Mouse (Mus musculus): ENCODE data around the gene Fam187b. TPM values are rescaled to one million over a fixed set of nuclear protein-coding genes. Genes with fewer than 3 reads are reported as not detected.

The Fam187b gene
- polyA plus RNA-seq, 2 experiments, result 1.5 to 2.6 TPM

DNA sequence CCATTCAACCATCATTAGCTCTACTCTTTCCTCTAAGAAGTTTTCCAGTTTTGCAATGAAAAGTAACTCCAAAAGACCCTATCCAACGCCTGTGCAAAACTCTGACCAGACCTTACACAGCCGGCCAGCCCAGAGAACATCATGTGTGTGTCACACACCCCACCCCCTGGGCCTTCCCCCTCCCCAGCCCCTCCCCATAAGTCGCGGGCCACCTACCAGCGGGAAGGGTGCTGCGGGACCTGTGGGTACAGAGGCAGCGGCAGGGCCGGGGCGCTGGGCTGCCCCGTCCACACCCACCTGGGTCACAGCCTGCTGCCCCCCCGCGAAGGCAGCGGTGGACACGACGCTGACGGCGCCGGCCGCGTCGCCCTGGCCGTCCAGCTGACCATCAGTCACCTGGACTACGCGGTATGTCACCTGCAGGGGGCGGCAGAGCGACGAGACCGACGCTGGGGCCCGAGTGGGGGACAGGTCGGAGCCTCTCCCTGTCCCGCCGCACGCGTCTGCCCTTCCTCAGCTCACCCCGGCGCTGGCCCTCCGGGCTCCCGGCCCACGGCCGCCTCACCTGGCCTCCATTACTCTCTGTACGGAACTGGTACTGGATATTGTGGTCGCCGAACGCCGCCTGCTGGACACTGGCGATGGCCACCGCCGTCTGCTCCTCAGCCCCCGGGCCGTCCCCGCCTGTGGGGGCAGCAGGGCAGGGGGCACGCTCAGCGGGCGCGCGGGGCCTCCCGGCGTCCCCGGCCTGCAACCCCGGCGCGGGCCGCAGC lies 17.8 kb upstream of the Fam187b start:
- Histone ChIP-seq H3K27ac (peak overlapping the region; percentile 81), H3K4me3 (ENCODE audit: insufficient read depth in 1 of 2, low read depth in 2 of 2, low read length in 2 of 2) (peak overlapping the region; percentile 61 to 80), H3K36me3 (replicated peaks; ENCODE audit: control insufficient read depth, insufficient read depth, low read depth) (peaks cover 34% of the 10 kb centered on the region), H3K4me2 (ENCODE audit: low read depth) (peak overlapping the region; percentile 85), H3K27me3 (ENCODE audit: control insufficient read depth, insufficient read depth, low read length) (no peaks in the 10 kb centered on the region), H3K9ac (replicated peaks) (peak overlapping the region; percentile 76), H3K4me1 (replicated peaks; ENCODE audit: control insufficient read depth in 2 of 2, insufficient read depth in 2 of 2, low read length in 1 of 2) (peaks cover 7 to 19% of the 10 kb centered on the region in 2 experiments), H3K9me3 (ENCODE audit: control insufficient read depth, low read length) (no peaks in the 10 kb centered on the region)
- peak; percentile 64 for ATAC-seq (ENCODE audit: insufficient read depth)
- DNase-seq (ENCODE audit: low read depth in 3 of 3, low spot score in 3 of 3), result peak; percentile 63 to 75 (median 69)
- TF ChIP-seq EP300 (IDR thresholded peaks at IDR 0.05; ENCODE audit: low read depth) (no peak), CTCF (IDR thresholded peaks at IDR 0.05; ENCODE audit: low read depth) (peak; percentile 88)
- WGBS (ENCODE audit: insufficient replicate concordance), result under 1% methylated on average over 58 of the region's 64 CpGs

- H3K36me3 ChIP-seq (replicated peaks; ENCODE audit: control insufficient read depth, insufficient read depth, low read depth), result peaks cover 34% of the 10 kb centered on the region
- H3K9me3 ChIP-seq (ENCODE audit: control insufficient read depth, low read length), result no peaks in the 10 kb centered on the region
- H3K27ac ChIP-seq, result peak overlapping the region; percentile 81
- peak; percentile 27; the same call in 1 of the 2 replicates for ATAC-seq (ENCODE audit: insufficient read depth)
- H3K27me3 ChIP-seq (ENCODE audit: control insufficient read depth, insufficient read depth, low read length), result no peaks in the 10 kb centered on the region
- peak overlapping the region; percentile 76 for H3K9ac ChIP-seq (replicated peaks)
- no peak for TF ChIP-seq CTCF (IDR thresholded peaks at IDR 0.05; ENCODE audit: low read depth)
- no peak for TF ChIP-seq EP300 (IDR thresholded peaks at IDR 0.05; ENCODE audit: low read depth)
- H3K4me3 ChIP-seq (ENCODE audit: insufficient read depth in 1 of 2, low read depth in 2 of 2, low read length in 2 of 2), result peak overlapping the region; percentile 61 to 80
- 1% methylated on average over 21 of the region's 49 CpGs for WGBS (ENCODE audit: insufficient replicate concordance)
- no peak for DNase-seq (ENCODE audit: low read depth in 3 of 3, low spot score in 3 of 3)
- H3K4me2 ChIP-seq (ENCODE audit: low read depth), result peak overlapping the region; percentile 85
- H3K4me1 ChIP-seq (replicated peaks; ENCODE audit: control insufficient read depth in 2 of 2, insufficient read depth in 2 of 2, low read length in 1 of 2), result peaks cover 7 to 19% of the 10 kb centered on the region in 2 experiments
These were observed 17.2 kb upstream of the Fam187b start for GRCm38 (mm10) chr7:30956357-30956751.

- Histone ChIP-seq H3K27me3 (ENCODE audit: control insufficient read depth, insufficient read depth, low read length) (no peaks in the 10 kb centered on the region), H3K9me3 (ENCODE audit: control insufficient read depth, low read length) (no peaks in the 10 kb centered on the region), H3K36me3 (replicated peaks; ENCODE audit: control insufficient read depth, insufficient read depth, low read depth) (peaks cover 31% of the 10 kb centered on the region), H3K9ac (replicated peaks) (peak within 1 kb of the TSS; percentile 76), H3K4me1 (replicated peaks; ENCODE audit: control insufficient read depth in 2 of 2, insufficient read depth in 2 of 2, low read length in 1 of 2) (peaks cover 7 to 19% of the 10 kb centered on the region in 2 experiments), H3K4me3 (ENCODE audit: insufficient read depth in 1 of 2, low read depth in 2 of 2, low read length in 2 of 2) (peak within 1 kb of the TSS; percentile 61 to 80), H3K27ac (peak within 1 kb of the TSS; percentile 81), H3K4me2 (ENCODE audit: low read depth) (peak within 1 kb of the TSS; percentile 85)
- under 1% methylated on average over 42 of the region's 82 CpGs for whole genome bisulfite sequencing (ENCODE audit: insufficient replicate concordance)
- TF ChIP-seq EP300 (IDR thresholded peaks at IDR 0.05; ENCODE audit: low read depth) (no peak), CTCF (IDR thresholded peaks at IDR 0.05; ENCODE audit: low read depth) (no peak)
- ATAC-seq (ENCODE audit: insufficient read depth), result peak; percentile 34
- DNase-seq (ENCODE audit: low read depth in 3 of 3, low spot score in 3 of 3), result no peak
These were observed 16.7 kb upstream of the Fam187b start, which contains the start of gene Usf2 for GRCm38 (mm10) chr7:30956756-30957366. Usf2 (minus strand) TSS chr7:30956803.

DNA sequence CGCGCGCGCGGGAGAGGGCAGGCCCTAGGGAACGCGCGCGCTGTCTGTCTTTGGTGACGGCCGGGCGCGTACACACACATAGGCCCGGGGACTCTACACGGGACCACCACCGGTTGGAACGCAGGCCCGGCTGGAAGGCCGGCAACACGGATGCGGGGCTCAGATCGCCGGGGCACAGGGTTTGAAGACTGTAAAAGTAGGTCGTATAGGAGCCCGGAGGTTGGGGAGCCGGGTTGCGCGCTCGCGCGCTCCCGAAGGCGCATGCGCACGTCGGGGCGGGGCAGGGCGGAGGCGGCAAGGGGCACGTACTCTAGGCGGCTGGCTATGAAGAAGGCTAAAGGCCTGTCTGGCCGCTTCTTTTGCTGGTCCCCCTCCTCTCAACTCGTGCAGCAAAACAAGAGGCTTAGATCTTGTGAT lies 16.2 kb upstream of the Fam187b start:
- Histone ChIP-seq H3K9me3 (ENCODE audit: control insufficient read depth, low read length) (no peaks in the 10 kb centered on the region), H3K27ac (peak overlapping the region; percentile 81), H3K36me3 (replicated peaks; ENCODE audit: control insufficient read depth, insufficient read depth, low read depth) (peaks cover 28% of the 10 kb centered on the region), H3K4me3 (ENCODE audit: insufficient read depth in 1 of 2, low read depth in 2 of 2, low read length in 2 of 2) (peak overlapping the region; percentile 61 to 80), H3K4me2 (ENCODE audit: low read depth) (peak overlapping the region; percentile 85), H3K9ac (replicated peaks) (peak overlapping the region; percentile 76), H3K4me1 (replicated peaks; ENCODE audit: control insufficient read depth in 2 of 2, insufficient read depth in 2 of 2, low read length in 1 of 2) (peaks cover 7 to 19% of the 10 kb centered on the region in 2 experiments), H3K27me3 (ENCODE audit: control insufficient read depth, insufficient read depth, low read length) (no peaks in the 10 kb centered on the region)
- ATAC-seq (ENCODE audit: insufficient read depth) (peak; percentile 81), DNase-seq (ENCODE audit: low read depth in 3 of 3, low spot score in 3 of 3) (peak; percentile 72 to 79 (median 77))
- 0% methylated on average over 43 of the region's 43 CpGs for WGBS (ENCODE audit: insufficient replicate concordance)
- TF ChIP-seq CTCF (IDR thresholded peaks at IDR 0.05; ENCODE audit: low read depth) (no peak), EP300 (IDR thresholded peaks at IDR 0.05; ENCODE audit: low read depth) (no peak)

Data from liver, embryonic 14.5 days (tissue).